Mouse (Mus musculus): ENCODE results near the gene Plekha7. TPM values are rescaled to one million over a fixed set of nuclear protein-coding genes. Genes with fewer than 3 reads are reported as not detected.

The Plekha7 gene
- total RNA-seq, 2 experiments from 2014 or later, result 0.16 to 0.18 TPM

GRCm38 (mm10) chr7:116290559-116290958 lies 17.6 kb downstream of the Plekha7 start:
- ATAC-seq (ENCODE audit: poor library complexity, severe bottlenecking), result no peak

GRCm38 (mm10) chr7:116288996-116289395 lies 19.2 kb downstream of the Plekha7 start:
- no peak for ATAC-seq (ENCODE audit: poor library complexity, severe bottlenecking)

- ATAC-seq (ENCODE audit: poor library complexity, severe bottlenecking), result no peak
Measured at GRCm38 (mm10) chr7:116287959-116288358, 20.2 kb downstream of the Plekha7 start.

GRCm38 (mm10) chr7:116286611-116287355 lies 21.4 kb downstream of the Plekha7 start:
- ATAC-seq (ENCODE audit: poor library complexity, severe bottlenecking), result no peak

DNA sequence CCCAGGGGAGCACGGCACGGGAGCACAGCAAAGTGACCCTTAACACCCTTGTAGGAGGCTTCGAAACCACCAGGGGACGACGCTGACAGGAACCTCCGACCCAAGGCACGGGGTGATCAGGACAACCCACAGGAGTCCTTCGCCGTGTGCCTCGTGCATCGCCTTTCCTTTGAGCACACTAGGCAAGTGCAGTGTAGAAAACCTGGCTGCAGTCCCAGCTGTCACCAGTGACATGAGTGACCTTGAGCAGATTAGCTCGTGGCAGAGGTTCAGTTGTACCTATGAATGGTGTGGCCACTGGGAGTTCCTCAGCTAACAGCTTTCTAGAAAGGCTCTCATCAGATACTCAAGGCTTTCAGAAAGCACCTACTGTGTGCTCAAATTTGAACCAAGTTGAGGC lies 22.0 kb downstream of the Plekha7 start:
- ATAC-seq (ENCODE audit: poor library complexity, severe bottlenecking), result no peak

GRCm38 (mm10) chr7:116285216-116285615 lies 23.0 kb downstream of the Plekha7 start:
- no peak for ATAC-seq (ENCODE audit: poor library complexity, severe bottlenecking)

DNA sequence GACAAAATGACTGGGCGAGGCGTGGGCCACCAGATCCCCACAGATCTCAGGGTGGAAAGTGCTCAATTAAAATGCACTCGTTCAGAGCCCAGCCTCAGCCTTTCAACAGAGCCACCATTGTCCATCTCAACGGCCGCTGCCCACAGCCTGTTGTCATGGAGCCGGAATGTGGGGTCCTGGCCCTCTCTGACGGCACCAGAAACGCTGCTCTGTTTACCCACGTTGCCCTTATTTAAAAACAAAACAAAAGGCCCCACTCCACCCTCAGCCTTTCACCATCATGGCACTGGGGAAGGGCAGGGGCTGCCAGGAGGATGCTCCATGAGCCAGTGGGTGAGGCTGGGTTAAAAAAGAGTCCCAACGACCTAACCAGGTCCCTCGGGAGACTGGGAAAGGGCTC lies 25.4 kb downstream of the Plekha7 start:
- no peak for ATAC-seq (ENCODE audit: poor library complexity, severe bottlenecking)

DNA sequence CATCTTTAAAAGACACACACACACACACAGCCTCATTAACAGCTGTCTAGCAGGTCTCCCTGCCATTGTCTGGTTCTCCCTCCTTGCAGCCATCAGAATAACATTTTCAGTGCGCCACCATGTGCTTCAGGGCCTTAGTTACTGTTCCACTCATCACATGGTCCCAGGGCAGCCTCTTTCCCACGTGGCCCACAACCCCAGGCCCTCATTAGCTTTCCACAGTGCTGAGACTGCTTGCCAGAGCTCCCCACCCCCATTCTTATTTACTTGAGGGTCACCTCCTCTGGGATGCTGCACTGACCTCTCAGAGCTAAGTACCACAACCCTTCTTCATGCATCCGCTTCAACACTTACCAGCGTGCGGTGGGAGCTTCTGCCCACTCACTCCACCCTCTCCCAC lies 28.1 kb downstream of the Plekha7 start:
- no peak for ATAC-seq (ENCODE audit: poor library complexity, severe bottlenecking)

DNA sequence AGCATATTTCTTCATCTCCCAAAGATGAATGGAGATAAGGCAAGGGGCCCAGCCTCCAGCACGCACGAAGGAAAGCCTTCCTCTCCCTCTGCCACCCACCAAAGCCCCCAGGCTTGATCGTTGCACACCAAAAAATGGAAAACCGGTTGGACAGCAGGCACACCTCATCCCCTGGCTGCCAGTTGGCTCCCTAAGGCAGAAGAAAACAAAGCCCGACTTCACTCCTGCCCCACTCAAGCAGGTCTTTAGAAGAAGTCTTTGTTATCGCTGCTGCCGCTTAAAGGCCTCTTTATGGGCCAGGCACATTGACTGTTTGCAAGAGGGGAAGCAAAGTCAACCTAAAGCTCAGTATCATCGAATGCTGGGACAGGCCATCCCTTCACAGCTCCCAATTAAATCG lies 29.9 kb downstream of the Plekha7 start:
- ATAC-seq (ENCODE audit: poor library complexity, severe bottlenecking), result no peak

- ATAC-seq (ENCODE audit: poor library complexity, severe bottlenecking), result no peak
Measured at GRCm38 (mm10) chr7:116276315-116276714, 31.9 kb downstream of the Plekha7 start.

- no peak for ATAC-seq (ENCODE audit: poor library complexity, severe bottlenecking)
Measured at GRCm38 (mm10) chr7:116273111-116273510, 35.1 kb downstream of the Plekha7 start.

GRCm38 (mm10) chr7:116269501-116269995 lies 38.6 kb downstream of the Plekha7 start:
- no peak for ATAC-seq (ENCODE audit: poor library complexity, severe bottlenecking)

GRCm38 (mm10) chr7:116268113-116268926 lies 39.9 kb downstream of the Plekha7 start:
- ATAC-seq (ENCODE audit: poor library complexity, severe bottlenecking), result no peak

DNA sequence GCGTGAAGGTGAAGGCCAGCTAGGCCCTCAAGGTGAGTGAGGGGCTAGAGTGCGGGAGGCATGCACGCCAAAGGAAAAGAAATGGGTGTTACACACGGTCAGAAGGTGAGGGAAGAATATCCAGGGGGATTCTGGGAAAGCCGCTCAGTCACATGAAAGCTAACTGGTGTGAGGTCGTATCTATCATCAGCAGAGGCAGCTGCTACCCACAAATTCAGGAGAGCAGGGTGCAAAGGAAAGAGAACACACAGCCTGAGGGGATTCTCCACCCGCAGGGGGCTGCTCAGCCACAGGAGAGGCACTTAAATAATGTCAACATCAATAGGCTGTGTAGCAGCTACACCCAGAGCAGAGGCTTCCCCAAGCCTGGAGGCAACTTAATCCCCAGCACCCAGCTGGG lies 44.9 kb downstream of the Plekha7 start:
- ATAC-seq (ENCODE audit: poor library complexity, severe bottlenecking), result no peak

DNA sequence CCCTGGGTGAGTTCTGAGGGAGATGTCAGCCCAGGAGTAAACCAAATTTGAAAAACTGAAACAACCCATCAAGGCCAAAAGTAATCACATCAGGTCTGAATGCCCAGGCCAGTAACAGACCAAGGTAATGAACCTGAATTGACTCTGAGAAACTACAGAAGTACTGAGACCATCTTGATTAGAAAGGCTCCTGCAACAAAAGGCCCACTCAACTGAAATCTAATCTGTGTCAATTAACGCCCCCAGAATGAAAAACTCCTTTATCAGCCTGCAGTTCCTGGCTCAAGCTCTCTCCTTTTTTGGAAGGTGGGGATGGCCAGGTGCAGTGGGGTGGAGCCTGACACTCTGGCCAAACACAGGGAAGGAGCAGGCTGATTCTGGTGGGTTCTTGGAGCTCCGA lies 45.7 kb downstream of the Plekha7 start:
- ATAC-seq (ENCODE audit: poor library complexity, severe bottlenecking), result no peak

- no peak for ATAC-seq (ENCODE audit: poor library complexity, severe bottlenecking)
Measured at GRCm38 (mm10) chr7:116262101-116262500, 46.1 kb downstream of the Plekha7 start.

GRCm38 (mm10) chr7:116260826-116261615 lies 47.2 kb downstream of the Plekha7 start:
- ATAC-seq (ENCODE audit: poor library complexity, severe bottlenecking), result no peak

DNA sequence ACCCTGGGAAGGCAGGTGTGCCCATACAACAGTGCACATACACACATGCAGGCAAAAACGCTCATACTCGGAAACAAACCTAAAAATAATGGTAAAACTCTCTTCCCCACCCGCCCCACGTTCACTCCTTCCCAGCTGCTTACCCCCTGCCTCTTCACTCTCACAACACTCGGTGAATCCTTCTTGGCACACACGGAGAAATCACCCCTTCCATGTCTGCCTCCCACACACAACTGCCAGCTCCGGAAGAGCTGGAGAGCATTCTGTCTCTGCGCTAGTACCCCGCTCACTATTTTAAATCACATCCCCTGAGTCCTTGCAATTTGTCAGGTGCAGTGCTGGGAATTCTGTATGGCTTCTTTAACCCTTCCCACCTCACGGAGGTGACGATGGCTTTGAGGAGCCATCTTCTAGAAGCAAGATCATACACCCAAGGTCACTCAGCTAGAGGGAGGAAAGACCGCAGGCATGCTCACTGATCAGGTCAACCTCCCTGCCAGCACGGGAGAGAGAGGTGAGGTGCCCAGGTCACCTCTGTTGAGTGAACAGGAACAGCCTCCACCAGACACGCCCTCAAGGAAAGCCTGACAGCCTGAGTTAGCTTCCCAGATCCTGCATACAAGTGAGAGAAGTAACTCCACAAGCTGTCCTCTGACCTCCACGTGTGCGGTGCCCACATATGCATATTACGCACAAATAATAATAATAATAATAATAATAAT lies 49.6 kb downstream of the Plekha7 start:
- no peak for ATAC-seq (ENCODE audit: poor library complexity, severe bottlenecking)

- ATAC-seq (ENCODE audit: poor library complexity, severe bottlenecking), result no peak
Measured at GRCm38 (mm10) chr7:116257953-116258352, 50.2 kb downstream of the Plekha7 start.

DNA sequence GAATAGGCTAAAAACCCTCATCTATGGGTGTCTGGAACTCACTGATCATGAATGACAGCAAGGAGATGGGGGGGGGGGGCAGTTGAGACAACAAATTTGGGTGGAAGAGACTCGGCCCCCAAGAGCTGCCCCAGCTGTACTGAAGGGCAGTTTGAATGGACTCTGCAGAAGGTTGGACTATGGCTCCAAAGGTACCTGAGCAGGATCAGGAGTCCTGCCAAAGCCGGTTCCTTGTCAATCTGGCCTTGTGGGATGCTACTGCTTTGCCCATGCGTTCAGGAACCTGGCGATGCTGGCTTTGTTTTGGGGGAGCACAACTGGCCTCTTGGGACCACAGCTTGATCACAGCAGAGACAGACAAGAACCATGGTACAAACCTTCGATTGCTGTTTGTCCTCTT lies 52.5 kb downstream of the Plekha7 start:
- ATAC-seq (ENCODE audit: poor library complexity, severe bottlenecking), result no peak

DNA sequence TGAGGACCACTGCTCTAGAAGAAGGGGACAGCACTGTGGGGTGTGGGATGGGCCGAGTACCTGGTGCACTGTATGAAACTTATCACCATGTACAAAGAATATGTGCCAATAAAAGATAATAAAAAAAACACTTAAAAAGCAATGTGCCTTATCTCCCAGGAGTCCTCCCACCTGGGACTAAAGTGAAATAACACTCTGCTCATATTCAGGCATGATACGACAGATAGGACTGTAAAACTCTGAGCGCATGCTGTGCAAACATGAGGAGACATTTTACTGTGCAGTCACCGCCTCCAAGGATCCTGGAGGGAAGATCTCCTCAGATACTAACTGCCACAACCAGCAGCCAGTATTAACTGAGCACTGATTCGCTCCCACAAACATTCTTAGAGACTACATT lies 53.5 kb downstream of the Plekha7 start:
- no peak for ATAC-seq (ENCODE audit: poor library complexity, severe bottlenecking)

All from megakaryocyte, adult 5-6 weeks (primary cell).